Mouse (Mus musculus) lung, postnatal 25 days (tissue): ENCODE data around the gene Cers2.

Experiments
- DNase-seq: peaks from one replicate; pipeline ENCODE4 v3.0.0; 2022; ENCODE audit warnings: low spot score

Gene Cers2

DNA sequence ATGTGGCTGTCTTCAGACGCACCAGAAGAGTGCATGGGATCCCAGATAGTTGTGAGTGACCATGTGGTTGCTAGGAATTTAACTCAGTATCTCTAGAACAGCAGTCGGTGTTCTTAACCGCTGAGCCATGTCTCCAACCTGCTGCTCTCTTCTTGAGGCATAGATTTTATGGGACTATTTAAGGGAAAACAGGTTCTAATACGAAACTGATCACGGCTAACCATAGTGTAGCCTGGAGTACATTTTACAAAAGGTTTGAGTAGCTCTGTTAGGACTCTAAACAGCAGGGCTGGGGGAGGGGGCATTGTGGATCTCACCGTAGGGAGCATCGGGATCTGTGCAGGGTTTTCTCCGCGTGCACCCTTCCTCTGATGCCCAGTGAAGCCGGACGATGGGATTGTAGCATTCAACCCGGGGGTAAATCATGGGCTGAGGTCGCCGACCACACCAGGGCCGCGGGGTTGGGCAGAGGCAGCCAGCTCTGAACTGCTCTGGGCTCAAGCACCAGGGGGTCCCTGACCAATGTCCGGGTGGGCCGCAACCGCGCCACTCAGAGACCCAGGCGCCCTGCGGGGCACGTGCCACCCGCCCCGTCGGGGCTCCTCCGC, at the start of gene Cers2:
Gene Cers2, plus strand, starts transcription at position 306 of the 608 bp plus-strand sequence.
- DNase-seq, result no peak

GRCm38 (mm10) chr3:95266052-95266451, 48.5 kb upstream of the Cers2 start:
- no peak for DNase-seq

DNA sequence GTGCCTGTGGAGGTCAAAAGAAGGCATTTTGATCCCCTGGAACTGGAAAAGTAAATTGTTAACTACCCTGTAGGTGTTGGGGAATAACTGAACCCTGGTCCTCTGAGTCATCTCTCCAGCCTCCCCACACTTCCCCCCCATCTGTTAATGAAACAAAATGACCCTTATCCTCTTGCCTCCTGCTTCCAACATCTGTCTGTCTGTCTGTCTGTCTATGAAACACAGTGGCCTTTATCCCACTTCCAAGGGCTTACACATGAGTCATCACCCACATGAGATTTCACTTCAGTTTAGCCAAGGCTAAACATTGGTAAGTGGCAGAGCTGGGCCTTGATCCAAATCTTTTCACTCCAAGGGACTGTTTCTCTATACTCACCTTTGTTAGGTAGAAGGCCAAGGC, 46.7 kb upstream of the Cers2 start:
- DNase-seq, result no peak

GRCm38 (mm10) chr3:95269789-95270188, 44.8 kb upstream of the Cers2 start:
- DNase-seq, result no peak

DNA sequence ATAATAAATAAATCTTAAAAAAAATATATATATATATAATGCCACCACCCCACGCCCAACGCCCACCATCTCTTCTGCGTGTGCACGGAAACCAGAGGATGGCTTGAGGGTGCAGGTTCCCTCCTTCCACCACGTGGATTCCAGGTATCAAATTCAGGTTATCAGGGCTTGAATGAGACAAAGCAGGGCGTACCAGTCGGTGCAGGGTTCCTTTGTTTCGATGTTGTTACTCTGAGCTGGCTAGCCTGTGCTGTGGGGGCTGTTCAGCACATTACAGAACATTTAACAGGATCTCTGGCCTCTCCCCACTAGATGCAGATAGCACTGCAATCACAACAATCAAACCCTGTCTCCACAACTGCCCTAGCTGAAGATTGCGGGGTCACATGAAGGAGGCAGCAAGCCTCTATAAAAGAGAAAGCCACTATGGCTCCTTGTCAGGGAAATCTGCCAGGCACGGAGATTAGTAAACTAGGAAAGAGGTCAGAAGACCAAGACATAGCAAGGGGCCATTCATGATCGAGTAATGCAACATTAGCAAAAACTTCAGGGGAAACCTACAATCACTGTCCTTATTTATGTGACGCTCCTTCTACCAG, 43.7 kb upstream of the Cers2 start:
- no peak for DNase-seq

DNA sequence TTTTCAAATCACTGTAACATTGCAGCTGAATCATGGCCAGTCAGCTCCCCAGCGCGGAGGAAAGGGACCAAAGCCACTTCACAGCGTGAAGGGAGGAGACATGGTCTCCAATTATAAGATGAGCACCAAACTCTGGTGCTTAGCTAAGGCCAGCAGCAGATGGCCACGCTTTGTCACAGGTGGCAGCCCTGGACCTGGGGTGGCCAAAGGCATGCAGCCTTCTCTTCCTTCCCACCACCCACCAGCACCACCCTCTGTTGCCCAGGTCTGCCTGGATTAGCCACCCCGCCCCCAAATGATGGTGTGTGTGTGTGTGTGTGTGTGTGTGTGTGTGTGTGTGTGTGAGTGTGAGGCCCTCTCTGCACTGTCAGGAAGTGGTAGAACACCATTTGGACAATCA, 41.1 kb upstream of the Cers2 start:
- no peak for DNase-seq

GRCm38 (mm10) chr3:95274453-95274852, 40.1 kb upstream of the Cers2 start:
- no peak for DNase-seq

GRCm38 (mm10) chr3:95275161-95275560, 39.4 kb upstream of the Cers2 start:
- no peak for DNase-seq

GRCm38 (mm10) chr3:95276428-95276934, 38.1 kb upstream of the Cers2 start:
- no peak for DNase-seq

- no peak for DNase-seq
Measured at GRCm38 (mm10) chr3:95277149-95277551, 37.4 kb upstream of the Cers2 start.

DNA sequence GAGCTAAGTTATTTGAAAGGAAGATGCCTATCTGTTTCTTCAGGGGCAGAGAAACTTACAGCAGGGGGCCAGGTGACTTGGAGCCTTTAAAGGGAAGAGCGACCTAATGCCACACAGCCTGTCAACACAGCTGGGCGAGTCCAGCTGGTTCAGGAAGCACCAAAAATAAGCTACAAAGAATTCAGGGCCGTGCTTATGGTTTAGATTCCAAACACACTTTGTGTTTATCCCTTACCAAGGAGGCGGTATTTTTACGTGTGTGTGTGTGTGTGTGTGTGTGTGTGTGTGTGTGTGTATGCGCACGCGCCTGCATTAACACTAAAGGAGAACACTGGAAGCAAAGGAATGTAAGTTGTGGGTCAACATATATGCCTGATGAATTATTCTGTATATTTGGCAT, 33.8 kb upstream of the Cers2 start:
- peak; percentile 41 for DNase-seq

GRCm38 (mm10) chr3:95281216-95282126, 33.1 kb upstream of the Cers2 start, which contains the start of the genes Mindy1 and Prune1:
TSS of gene Mindy1 (plus strand) at chr3:95281345.
TSS of gene Prune1 (minus strand) at chr3:95282076.
- peak; percentile 99 for DNase-seq

DNA sequence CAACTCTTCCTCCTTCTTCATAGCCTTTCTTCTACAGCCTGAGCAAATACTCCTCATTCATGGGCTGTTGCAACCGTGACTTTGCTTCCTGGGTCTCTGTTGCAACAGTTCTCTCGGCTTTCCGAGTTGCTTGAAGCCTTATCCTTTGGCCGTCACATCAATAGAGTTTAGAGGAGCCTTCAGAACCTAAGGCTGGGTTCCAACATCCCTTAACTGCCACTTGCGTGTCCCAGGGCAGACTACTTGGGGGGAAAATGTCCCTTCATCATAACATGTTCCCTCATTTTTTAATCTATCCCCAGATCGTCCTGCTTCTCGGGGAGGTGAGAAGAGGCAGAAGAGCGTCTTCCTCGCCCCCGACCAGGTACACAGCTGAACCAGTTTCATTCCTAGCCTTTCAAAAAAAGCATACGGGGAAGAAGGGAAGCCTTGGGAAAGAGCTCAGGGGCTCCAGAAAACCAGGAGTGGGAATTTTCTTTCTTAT, 32.2 kb upstream of the Cers2 start:
- DNase-seq, result peak; percentile 86

DNA sequence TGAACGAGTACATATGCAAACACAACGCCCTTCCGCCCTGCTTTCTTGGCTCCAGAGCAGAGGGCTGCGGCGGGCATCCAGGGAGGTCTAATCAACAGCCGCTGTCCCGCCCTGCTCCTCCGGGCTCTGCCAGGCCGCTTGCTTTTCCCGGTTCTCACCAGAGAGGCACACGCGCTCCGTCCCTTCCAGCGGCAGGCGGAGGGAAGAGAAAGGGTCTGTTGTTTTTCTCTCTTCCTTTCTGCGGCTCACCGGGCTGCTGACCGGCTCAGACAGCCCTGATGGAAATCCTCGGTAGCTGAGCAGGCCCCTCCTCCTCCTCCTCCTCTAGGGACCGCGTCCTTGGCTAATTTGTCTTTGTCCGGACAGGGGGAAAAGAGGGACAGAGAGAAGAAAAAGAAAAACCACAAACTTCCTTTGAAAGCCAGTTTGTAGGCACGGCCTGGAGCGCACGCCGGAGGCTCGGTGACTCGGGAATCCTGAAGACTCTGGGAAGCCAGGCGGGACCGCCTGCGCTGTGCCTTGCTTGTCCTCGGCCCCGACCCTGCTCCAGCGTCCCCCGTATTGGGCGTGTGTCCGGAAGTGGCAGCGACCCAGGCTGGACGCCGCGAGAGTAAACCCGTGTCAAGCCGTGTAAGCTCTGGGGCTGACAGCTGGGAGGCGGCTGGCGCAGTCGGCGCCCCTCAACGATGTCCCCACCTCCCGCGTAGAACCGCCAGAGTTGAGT, 31.6 kb upstream of the Cers2 start:
- DNase-seq, result peak; percentile 85

GRCm38 (mm10) chr3:95283589-95283941, 31.0 kb upstream of the Cers2 start:
- no peak for DNase-seq

DNA sequence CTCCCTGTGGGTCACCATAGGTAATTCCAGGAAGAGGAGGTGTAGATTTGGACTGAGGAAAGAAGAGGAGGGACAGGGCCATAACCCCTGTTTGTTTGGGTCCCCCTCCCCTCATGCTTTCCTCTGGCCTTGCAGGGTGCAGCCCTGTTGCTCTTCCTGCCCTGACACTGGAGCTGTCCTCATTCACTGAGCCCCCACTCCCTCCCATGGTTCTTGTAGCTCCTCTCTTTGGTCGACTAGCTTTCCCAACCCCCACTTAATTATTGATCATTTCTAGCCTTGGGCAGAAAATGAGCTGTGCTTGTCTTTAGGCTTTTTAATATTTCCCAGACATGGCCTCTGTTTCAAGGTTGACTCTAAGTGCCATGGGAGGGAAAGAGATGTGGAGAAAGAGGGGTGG, 30.5 kb upstream of the Cers2 start:
- no peak for DNase-seq

GRCm38 (mm10) chr3:95284501-95285281, 29.9 kb upstream of the Cers2 start:
- DNase-seq, result no peak

GRCm38 (mm10) chr3:95285390-95285789, 29.2 kb upstream of the Cers2 start:
- DNase-seq, result no peak

- no peak for DNase-seq
Measured at GRCm38 (mm10) chr3:95286011-95286410, 28.6 kb upstream of the Cers2 start.

GRCm38 (mm10) chr3:95286510-95286909, 28.1 kb upstream of the Cers2 start:
- peak; percentile 47 for DNase-seq

GRCm38 (mm10) chr3:95287541-95287940, 27.1 kb upstream of the Cers2 start:
- DNase-seq, result no peak
